Mouse (Mus musculus): Measurements from ENCODE around the gene Glrx5. TPM values are rescaled to one million over a fixed set of nuclear protein-coding genes. Genes with fewer than 3 reads are reported as not detected.
A peak's percentile ranks its signal among the peaks of the same experiment; 100 is the strongest.

The Glrx5 gene
- total RNA-seq, 2 experiments from 2014 or later = 62.9 to 65.1 TPM

GRCm38 (mm10) chr12:105050898-105051297, 18.4 kb downstream of the Glrx5 start:
- intact Hi-C loops (cut with DNase I) = loop anchor here (1.0 to 10.0 kb wide), 3 partner anchors 54 to 376 kb away; partner anchors contain the start of gene Tunar
- DNase-seq (ENCODE audit: extremely low spot score in 1 of 2, low spot score in 2 of 2) = peak in 1 of 2 experiments; percentile 48

GRCm38 (mm10) chr12:105054041-105054440, 21.6 kb downstream of the Glrx5 start:
- DNase-seq (ENCODE audit: extremely low spot score in 1 of 2, low spot score in 2 of 2) = no peak
- intact Hi-C loops (cut with DNase I) = loop anchor here (10.0 kb wide), 1 partner anchor 281 kb away; the partner anchor contains the start of gene Tunar

- DNase-seq (ENCODE audit: extremely low spot score in 1 of 2, low spot score in 2 of 2) = no peak
- intact Hi-C loops (cut with DNase I) = loop anchor here (10.0 kb wide), 1 partner anchor 279 kb away; the partner anchor contains the start of gene Tunar
These were observed 22.8 kb downstream of the Glrx5 start for GRCm38 (mm10) chr12:105055308-105055707.

GRCm38 (mm10) chr12:105060006-105060405, 27.5 kb downstream of the Glrx5 start:
- intact Hi-C loops (cut with DNase I) = no loop called here
- no peak for DNase-seq (ENCODE audit: extremely low spot score in 1 of 2, low spot score in 2 of 2)

GRCm38 (mm10) chr12:105063201-105064134, 31.0 kb downstream of the Glrx5 start:
- intact Hi-C loops (cut with DNase I) = no loop called here

GRCm38 (mm10) chr12:105064168-105064567, 31.7 kb downstream of the Glrx5 start:
- DNase-seq (ENCODE audit: extremely low spot score in 1 of 2, low spot score in 2 of 2) = no peak
- intact Hi-C loops (cut with DNase I) = no loop called here

More at GRCm38 (mm10) chr12:105063201-105064134, 31.0 kb downstream of the Glrx5 start:
- DNase-seq (ENCODE audit: extremely low spot score in 1 of 2, low spot score in 2 of 2) = no peak

- no peak for DNase-seq (ENCODE audit: extremely low spot score in 1 of 2, low spot score in 2 of 2)
- intact Hi-C loops (cut with DNase I) = no loop called here
These were observed 32.6 kb downstream of the Glrx5 start for GRCm38 (mm10) chr12:105065119-105065518.

GRCm38 (mm10) chr12:105066523-105066922, 34.0 kb downstream of the Glrx5 start:
- DNase-seq (ENCODE audit: extremely low spot score in 1 of 2, low spot score in 2 of 2) = no peak
- intact Hi-C loops (cut with DNase I) = no loop called here

GRCm38 (mm10) chr12:105068911-105069310, 36.4 kb downstream of the Glrx5 start:
- intact Hi-C loops (cut with DNase I) = no loop called here
- DNase-seq (ENCODE audit: extremely low spot score in 1 of 2, low spot score in 2 of 2) = no peak

GRCm38 (mm10) chr12:105073708-105074107, 41.2 kb downstream of the Glrx5 start:
- intact Hi-C loops (cut with DNase I) = no loop called here
- DNase-seq (ENCODE audit: extremely low spot score in 1 of 2, low spot score in 2 of 2) = peak in 1 of 2 experiments; percentile 44

GRCm38 (mm10) chr12:105075496-105075895, 43.0 kb downstream of the Glrx5 start:
- DNase-seq (ENCODE audit: extremely low spot score in 1 of 2, low spot score in 2 of 2) = no peak
- intact Hi-C loops (cut with DNase I) = no loop called here

- intact Hi-C loops (cut with DNase I) = no loop called here
- DNase-seq (ENCODE audit: extremely low spot score in 1 of 2, low spot score in 2 of 2) = no peak
These were observed 44.0 kb downstream of the Glrx5 start for GRCm38 (mm10) chr12:105076511-105076910.

GRCm38 (mm10) chr12:105077232-105077631, 44.7 kb downstream of the Glrx5 start:
- DNase-seq (ENCODE audit: extremely low spot score in 1 of 2, low spot score in 2 of 2) = no peak
- intact Hi-C loops (cut with DNase I) = no loop called here

- no peak for DNase-seq (ENCODE audit: extremely low spot score in 1 of 2, low spot score in 2 of 2)
- intact Hi-C loops (cut with DNase I) = no loop called here
These were observed 51.7 kb downstream of the Glrx5 start for GRCm38 (mm10) chr12:105084171-105084570.

- no peak for DNase-seq (ENCODE audit: extremely low spot score in 1 of 2, low spot score in 2 of 2)
- intact Hi-C loops (cut with DNase I) = no loop called here
These were observed 52.3 kb downstream of the Glrx5 start for GRCm38 (mm10) chr12:105084816-105085215.

- no peak for DNase-seq (ENCODE audit: extremely low spot score in 1 of 2, low spot score in 2 of 2)
- intact Hi-C loops (cut with DNase I) = no loop called here
These were observed 52.8 kb downstream of the Glrx5 start for GRCm38 (mm10) chr12:105085296-105085695.

- DNase-seq (ENCODE audit: extremely low spot score in 1 of 2, low spot score in 2 of 2) = no peak
- intact Hi-C loops (cut with DNase I) = no loop called here
These were observed 54.3 kb downstream of the Glrx5 start for GRCm38 (mm10) chr12:105086781-105087180.

GRCm38 (mm10) chr12:105087353-105087752, 54.9 kb downstream of the Glrx5 start:
- DNase-seq (ENCODE audit: extremely low spot score in 1 of 2, low spot score in 2 of 2) = no peak
- intact Hi-C loops (cut with DNase I) = no loop called here

- intact Hi-C loops (cut with DNase I) = no loop called here
- no peak for DNase-seq (ENCODE audit: extremely low spot score in 1 of 2, low spot score in 2 of 2)
These were observed 56.7 kb downstream of the Glrx5 start for GRCm38 (mm10) chr12:105089231-105089630.

- no peak for DNase-seq (ENCODE audit: extremely low spot score in 1 of 2, low spot score in 2 of 2)
- intact Hi-C loops (cut with DNase I) = no loop called here
These were observed 59.1 kb downstream of the Glrx5 start for GRCm38 (mm10) chr12:105091604-105092003.
